Mouse (Mus musculus): ENCODE results near the gene Syna. TPM values are rescaled to one million over a fixed set of nuclear protein-coding genes. Genes with fewer than 3 reads are reported as not detected.

Gene Syna
- polyA plus RNA-seq (2016; fragmentation: Nextera tagmentation; extraction: Ambion mirVana): 0.18 and 0.23 TPM in 2 replicates

GRCm38 (mm10) chr5:134560071-134560449 is at the start of gene Syna:
Gene Syna (minus strand): TSS chr5:134560171.
- Histone ChIP-seq H3K4me1 (peaks cover 11% of the 10 kb centered on the region), H3K36me3 (no peaks in the 10 kb centered on the region), H3K4me2 (replicated peaks) (no peak within 1 kb of the TSS), H3K4me3 (no peak within 1 kb of the TSS), H3K9me3 (replicated peaks) (no peaks in the 10 kb centered on the region), H3K27ac (no peak within 1 kb of the TSS), H3K9ac (no peak within 1 kb of the TSS), H3K27me3 (no peaks in the 10 kb centered on the region)
- ATAC-seq (ENCODE audit: low FRiP score): no peak
- WGBS: 91% methylated on average over 7 of the region's 7 CpGs

- WGBS: 70% methylated on average over 5 of the region's 5 CpGs
- H3K27ac ChIP-seq: no peak overlapping the region
- H3K4me2 ChIP-seq (replicated peaks): no peak overlapping the region
- no peaks in the 10 kb centered on the region for H3K27me3 ChIP-seq
- no peak overlapping the region for H3K4me3 ChIP-seq
- peaks cover 5% of the 10 kb centered on the region; the same call in 1 of the 2 replicates for H3K36me3 ChIP-seq
- peaks cover 6% of the 10 kb centered on the region for H3K4me1 ChIP-seq
- ATAC-seq (ENCODE audit: low FRiP score): no peak
- no peak overlapping the region for H3K9ac ChIP-seq
- H3K9me3 ChIP-seq (replicated peaks): no peaks in the 10 kb centered on the region
Measured at GRCm38 (mm10) chr5:134607121-134607520, 47.1 kb upstream of the Syna start.

GRCm38 (mm10) chr5:134606314-134606713 is 46.3 kb upstream of the Syna start:
- Histone ChIP-seq H3K4me3 (no peak overlapping the region), H3K4me1 (no peaks in the 10 kb centered on the region), H3K27me3 (no peaks in the 10 kb centered on the region), H3K27ac (no peak overlapping the region), H3K36me3 (peaks cover 5% of the 10 kb centered on the region; the same call in 1 of the 2 replicates), H3K9me3 (replicated peaks) (no peaks in the 10 kb centered on the region), H3K4me2 (replicated peaks) (no peak overlapping the region), H3K9ac (no peak overlapping the region)
- ATAC-seq (ENCODE audit: low FRiP score): no peak

GRCm38 (mm10) chr5:134604376-134604775 is 44.4 kb upstream of the Syna start:
- Histone ChIP-seq H3K9ac (no peak overlapping the region), H3K27ac (no peak overlapping the region), H3K9me3 (replicated peaks) (no peaks in the 10 kb centered on the region), H3K36me3 (peaks cover 19% of the 10 kb centered on the region), H3K27me3 (no peaks in the 10 kb centered on the region), H3K4me1 (no peaks in the 10 kb centered on the region), H3K4me2 (replicated peaks) (no peak overlapping the region), H3K4me3 (no peak overlapping the region)
- 79% methylated on average over 11 of the region's 11 CpGs for WGBS
- no peak for ATAC-seq (ENCODE audit: low FRiP score)

GRCm38 (mm10) chr5:134597711-134598110 is 37.7 kb upstream of the Syna start:
- Histone ChIP-seq H3K4me1 (no peaks in the 10 kb centered on the region), H3K27ac (no peak overlapping the region), H3K9me3 (replicated peaks) (no peaks in the 10 kb centered on the region), H3K27me3 (no peaks in the 10 kb centered on the region), H3K9ac (no peak overlapping the region), H3K4me2 (replicated peaks) (no peak overlapping the region), H3K4me3 (no peak overlapping the region), H3K36me3 (peaks cover 75% of the 10 kb centered on the region)
- 91% methylated on average over 10 of the region's 10 CpGs for WGBS
- no peak for ATAC-seq (ENCODE audit: low FRiP score)

GRCm38 (mm10) chr5:134593093-134593492 is 33.1 kb upstream of the Syna start:
- H3K4me3 ChIP-seq: no peak overlapping the region
- no peak overlapping the region for H3K9ac ChIP-seq
- no peak overlapping the region for H3K4me2 ChIP-seq (replicated peaks)
- 90% methylated on average over 9 of the region's 9 CpGs for WGBS
- H3K4me1 ChIP-seq: no peaks in the 10 kb centered on the region
- no peaks in the 10 kb centered on the region for H3K27me3 ChIP-seq
- H3K9me3 ChIP-seq (replicated peaks): no peaks in the 10 kb centered on the region
- peaks cover 82% of the 10 kb centered on the region for H3K36me3 ChIP-seq
- H3K27ac ChIP-seq: no peak overlapping the region
- no peak for ATAC-seq (ENCODE audit: low FRiP score)

- Histone ChIP-seq H3K9me3 (replicated peaks) (no peaks in the 10 kb centered on the region), H3K4me2 (replicated peaks) (no peak overlapping the region), H3K27ac (no peak overlapping the region), H3K9ac (no peak overlapping the region), H3K27me3 (no peaks in the 10 kb centered on the region), H3K4me3 (no peak overlapping the region), H3K4me1 (no peaks in the 10 kb centered on the region), H3K36me3 (peaks cover 76% of the 10 kb centered on the region)
- no peak for ATAC-seq (ENCODE audit: low FRiP score)
- WGBS: 89% methylated on average over 11 of the region's 11 CpGs
Measured at GRCm38 (mm10) chr5:134592026-134592581, 32.1 kb upstream of the Syna start.

- no peak overlapping the region for H3K4me3 ChIP-seq
- no peak for ATAC-seq (ENCODE audit: low FRiP score)
- H3K9me3 ChIP-seq (replicated peaks): no peaks in the 10 kb centered on the region
- no peak overlapping the region for H3K27ac ChIP-seq
- no peak overlapping the region for H3K9ac ChIP-seq
- H3K36me3 ChIP-seq: peaks cover 60% of the 10 kb centered on the region
- WGBS: 92% methylated on average over 3 of the region's 3 CpGs
- no peaks in the 10 kb centered on the region for H3K4me1 ChIP-seq
- no peaks in the 10 kb centered on the region for H3K27me3 ChIP-seq
- H3K4me2 ChIP-seq (replicated peaks): no peak overlapping the region
Measured at GRCm38 (mm10) chr5:134589900-134590299, 29.9 kb upstream of the Syna start.

GRCm38 (mm10) chr5:134584798-134585197 is 24.8 kb upstream of the Syna start:
- Histone ChIP-seq H3K4me2 (replicated peaks) (no peak overlapping the region), H3K9ac (no peak overlapping the region), H3K36me3 (peaks cover 17% of the 10 kb centered on the region), H3K9me3 (replicated peaks) (no peaks in the 10 kb centered on the region), H3K27ac (no peak overlapping the region), H3K4me3 (no peak overlapping the region), H3K27me3 (no peaks in the 10 kb centered on the region), H3K4me1 (peaks cover 10% of the 10 kb centered on the region)
- no peak for ATAC-seq (ENCODE audit: low FRiP score)
- WGBS: 95% methylated on average over 5 of the region's 5 CpGs

GRCm38 (mm10) chr5:134583884-134584213 is 23.9 kb upstream of the Syna start:
- no peak overlapping the region for H3K27ac ChIP-seq
- H3K9ac ChIP-seq: 0 out of 2 replicates have a peak overlapping the region, but pooled peaks have one; percentile 85
- H3K4me2 ChIP-seq (replicated peaks): peak overlapping the region; percentile 81
- H3K36me3 ChIP-seq: peaks cover 16% of the 10 kb centered on the region
- no peaks in the 10 kb centered on the region for H3K27me3 ChIP-seq
- 83% methylated on average over 3 of the region's 3 CpGs for WGBS
- peaks cover 10% of the 10 kb centered on the region for H3K4me1 ChIP-seq
- ATAC-seq (ENCODE audit: low FRiP score): no peak
- H3K9me3 ChIP-seq (replicated peaks): no peaks in the 10 kb centered on the region
- H3K4me3 ChIP-seq: no peak overlapping the region

- H3K36me3 ChIP-seq: peaks cover 10% of the 10 kb centered on the region
- no peaks in the 10 kb centered on the region for H3K27me3 ChIP-seq
- H3K27ac ChIP-seq: no peak overlapping the region
- 33% methylated on average over 15 of the region's 15 CpGs for WGBS
- H3K4me3 ChIP-seq: peak overlapping the region; percentile 85
- H3K9me3 ChIP-seq (replicated peaks): no peaks in the 10 kb centered on the region
- H3K4me1 ChIP-seq: peaks cover 10% of the 10 kb centered on the region
- peak overlapping the region; percentile 85 for H3K9ac ChIP-seq
- H3K4me2 ChIP-seq (replicated peaks): peak overlapping the region; percentile 81
- no peak for ATAC-seq (ENCODE audit: low FRiP score)
Measured at GRCm38 (mm10) chr5:134583006-134583883, 23.3 kb upstream of the Syna start.

- ATAC-seq (ENCODE audit: low FRiP score): peak; percentile 95
- H3K9me3 ChIP-seq (replicated peaks): no peaks in the 10 kb centered on the region
- peak overlapping the region; percentile 85 for H3K9ac ChIP-seq
- peaks cover 10% of the 10 kb centered on the region for H3K4me1 ChIP-seq
- H3K27me3 ChIP-seq: no peaks in the 10 kb centered on the region
- 8% methylated on average over 28 of the region's 30 CpGs for WGBS
- peaks cover 9% of the 10 kb centered on the region for H3K36me3 ChIP-seq
- H3K27ac ChIP-seq: no peak overlapping the region
- peak overlapping the region; percentile 85 for H3K4me3 ChIP-seq
- peak overlapping the region; percentile 81 for H3K4me2 ChIP-seq (replicated peaks)
Measured at GRCm38 (mm10) chr5:134582221-134582907, 22.4 kb upstream of the Syna start.

Data from hindbrain, embryonic 12.5 days (tissue).